Mouse (Mus musculus) forebrain, embryonic 15.5 days (tissue): ENCODE results near the gene Cyp2f2. TPM values are rescaled to one million over a fixed set of nuclear protein-coding genes. Genes with fewer than 3 reads are reported as not detected.

Source experiments
- ATAC-seq: fragments of 200-750 bp; cut with Nextera tagmentation; replicated peaks from 2 replicates; pipeline ENCODE4 v1.8.0; 2017; ENCODE audit warnings: mild to moderate bottlenecking, moderate TSS enrichment, moderate library complexity
- H3K27ac ChIP-seq: fragments of 300-500 bp; sonication (generic); replicated peaks from 2 replicates; pipeline ENCODE4 v1.5.1; 2015; ENCODE audit warnings: mild to moderate bottlenecking, inconsistent platforms
- H3K27me3 ChIP-seq: fragments of 300-500 bp; sonication (generic); 2 replicates; pipeline ENCODE4 v1.6.1; 2015; ENCODE audit warnings: inconsistent platforms
- H3K36me3 ChIP-seq: fragments of 300-500 bp; sonication (generic); 2 replicates; pipeline ENCODE4 v1.6.1; 2015; ENCODE audit warnings: mild to moderate bottlenecking, inconsistent platforms
- H3K4me1 ChIP-seq: fragments of 300-500 bp; sonication (generic); 2 replicates; pipeline ENCODE4 v1.6.1; 2015; ENCODE audit warnings: inconsistent platforms
- H3K4me2 ChIP-seq: fragments of 300-500 bp; sonication (generic); replicated peaks from 2 replicates; pipeline ENCODE4 v1.6.1; 2015; ENCODE audit warnings: mild to moderate bottlenecking, inconsistent platforms
- H3K4me3 ChIP-seq: fragments of 300-500 bp; sonication (generic); 2 replicates; pipeline ENCODE4 v1.5.1; 2015; ENCODE audit warnings: mild to moderate bottlenecking, inconsistent platforms
- H3K9ac ChIP-seq: fragments of 300-500 bp; sonication (generic); replicated peaks from 2 replicates; pipeline ENCODE4 v1.6.1; 2015; ENCODE audit warnings: mild to moderate bottlenecking, inconsistent platforms
- H3K9me3 ChIP-seq: fragments of 300-500 bp; sonication (generic); 2 replicates; pipeline ENCODE4 v1.6.1; 2016; ENCODE audit warnings: inconsistent platforms
- WGBS: fragments of 180-500 bp; shearing (Covaris S2); methylation state at CpG from one replicate; pipeline ENCODE4 v1.1.7; 2015; ENCODE audit warnings: mixed read lengths; 5-methylcytosine and 5-hydroxymethylcytosine counted together
- polyA plus RNA-seq: library from polyadenylated mRNA; unstranded; fragments of >200 nt; fragmentation: Nextera tagmentation; extraction: Ambion mirVana; gene quantifications from 2 replicates; pipeline ENCODE4 v1.2.1, GENCODE M21; 2015

Cyp2f2 gene
- polyA plus RNA-seq, 1 experiment from 2014 or later = not detected

- no peak overlapping the region for H3K9ac ChIP-seq
- H3K4me1 ChIP-seq = peaks cover 48% of the 10 kb centered on the region
- no peaks in the 10 kb centered on the region for H3K9me3 ChIP-seq
- H3K27me3 ChIP-seq = no peaks in the 10 kb centered on the region
- ATAC-seq = no peak
- H3K4me2 ChIP-seq = no peak overlapping the region
- WGBS = 96% methylated on average over 6 of the region's 6 CpGs
- H3K27ac ChIP-seq = no peak overlapping the region
- H3K4me3 ChIP-seq = no peak overlapping the region
- H3K36me3 ChIP-seq = peaks cover 31% of the 10 kb centered on the region
These were observed 39.5 kb downstream of the Cyp2f2 start for GRCm38 (mm10) chr7:27159256-27159655.

GRCm38 (mm10) chr7:27159882-27160281, 40.2 kb downstream of the Cyp2f2 start:
- Histone ChIP-seq H3K9me3 (no peaks in the 10 kb centered on the region), H3K4me2 (0 out of 2 replicates have a peak overlapping the region, but pooled peaks have one; percentile 1), H3K9ac (no peak overlapping the region), H3K27me3 (no peaks in the 10 kb centered on the region), H3K36me3 (peaks cover 34% of the 10 kb centered on the region), H3K27ac (no peak overlapping the region; the same call in 1 of the 2 replicates), H3K4me1 (peaks cover 54% of the 10 kb centered on the region), H3K4me3 (no peak overlapping the region)
- ATAC-seq = peak; percentile 91
- WGBS = 15% methylated on average over 8 of the region's 8 CpGs

GRCm38 (mm10) chr7:27160921-27161320, 41.2 kb downstream of the Cyp2f2 start:
- Histone ChIP-seq H3K9ac (no peak overlapping the region; the same call in 1 of the 2 replicates), H3K36me3 (peaks cover 34% of the 10 kb centered on the region), H3K4me2 (no peak overlapping the region), H3K4me1 (peaks cover 63% of the 10 kb centered on the region), H3K9me3 (no peaks in the 10 kb centered on the region), H3K27ac (no peak overlapping the region), H3K27me3 (no peaks in the 10 kb centered on the region), H3K4me3 (no peak overlapping the region)
- 88% methylated on average over 3 of the region's 3 CpGs for WGBS
- ATAC-seq = no peak

- peaks cover 34% of the 10 kb centered on the region for H3K36me3 ChIP-seq
- peaks cover 63% of the 10 kb centered on the region for H3K4me1 ChIP-seq
- no peak for ATAC-seq
- no peaks in the 10 kb centered on the region for H3K9me3 ChIP-seq
- WGBS = 87% methylated on average over 4 of the region's 4 CpGs
- no peak overlapping the region for H3K4me3 ChIP-seq
- H3K9ac ChIP-seq = no peak overlapping the region
- no peak overlapping the region for H3K27ac ChIP-seq
- H3K27me3 ChIP-seq = no peaks in the 10 kb centered on the region
- H3K4me2 ChIP-seq = no peak overlapping the region
These were observed 42.0 kb downstream of the Cyp2f2 start for GRCm38 (mm10) chr7:27161744-27162143.

GRCm38 (mm10) chr7:27162780-27163449, 43.2 kb downstream of the Cyp2f2 start:
- Histone ChIP-seq H3K9ac (peak overlapping the region; percentile 7; the same call in 1 of the 2 replicates), H3K9me3 (no peaks in the 10 kb centered on the region), H3K4me2 (peak overlapping the region; percentile 85), H3K4me1 (peaks cover 70% of the 10 kb centered on the region), H3K27ac (no peak overlapping the region), H3K36me3 (peaks cover 26% of the 10 kb centered on the region), H3K4me3 (no peak overlapping the region), H3K27me3 (no peaks in the 10 kb centered on the region)
- WGBS = 93% methylated on average over 5 of the region's 5 CpGs
- ATAC-seq = no peak

GRCm38 (mm10) chr7:27163450-27163805, 43.7 kb downstream of the Cyp2f2 start:
- no peak overlapping the region for H3K27ac ChIP-seq
- peaks cover 21% of the 10 kb centered on the region for H3K36me3 ChIP-seq
- peak overlapping the region; percentile 7 for H3K9ac ChIP-seq
- 0 out of 2 replicates have a peak overlapping the region, but pooled peaks have one; percentile 90 for H3K4me3 ChIP-seq
- H3K27me3 ChIP-seq = no peaks in the 10 kb centered on the region
- H3K4me2 ChIP-seq = peak overlapping the region; percentile 85
- 86% methylated on average over 5 of the region's 5 CpGs for WGBS
- H3K4me1 ChIP-seq = peaks cover 70% of the 10 kb centered on the region
- no peak for ATAC-seq
- H3K9me3 ChIP-seq = no peaks in the 10 kb centered on the region

GRCm38 (mm10) chr7:27164112-27164947, 44.6 kb downstream of the Cyp2f2 start:
- peak overlapping the region; percentile 90 for H3K4me3 ChIP-seq
- H3K4me2 ChIP-seq = peak overlapping the region; percentile 85
- 83% methylated on average over 33 of the region's 33 CpGs for WGBS
- H3K4me1 ChIP-seq = peaks cover 70% of the 10 kb centered on the region
- ATAC-seq = no peak
- H3K9me3 ChIP-seq = no peaks in the 10 kb centered on the region
- H3K36me3 ChIP-seq = peaks cover 12% of the 10 kb centered on the region; the same call in 1 of the 2 replicates
- H3K9ac ChIP-seq = peak overlapping the region; percentile 86
- H3K27me3 ChIP-seq = no peaks in the 10 kb centered on the region
- H3K27ac ChIP-seq = no peak overlapping the region

GRCm38 (mm10) chr7:27165007-27165655, 45.4 kb downstream of the Cyp2f2 start:
- peaks cover 11% of the 10 kb centered on the region; the same call in 1 of the 2 replicates for H3K36me3 ChIP-seq
- peak overlapping the region; percentile 90 for H3K4me3 ChIP-seq
- no peaks in the 10 kb centered on the region for H3K27me3 ChIP-seq
- peaks cover 63% of the 10 kb centered on the region for H3K4me1 ChIP-seq
- peak overlapping the region; percentile 86 for H3K9ac ChIP-seq
- 0 out of 2 replicates have a peak, but pooled peaks have one; percentile 5 for ATAC-seq
- H3K4me2 ChIP-seq = peak overlapping the region; percentile 85
- no peaks in the 10 kb centered on the region for H3K9me3 ChIP-seq
- H3K27ac ChIP-seq = peak overlapping the region; percentile 97
- 74% methylated on average over 23 of the region's 23 CpGs for WGBS

GRCm38 (mm10) chr7:27165696-27166095, 46.0 kb downstream of the Cyp2f2 start:
- 4% methylated on average over 8 of the region's 8 CpGs for WGBS
- Histone ChIP-seq H3K27me3 (no peaks in the 10 kb centered on the region), H3K4me2 (peak overlapping the region; percentile 85), H3K9ac (peak overlapping the region; percentile 86), H3K4me3 (peak overlapping the region; percentile 90), H3K4me1 (peaks cover 58% of the 10 kb centered on the region), H3K36me3 (peaks cover 11% of the 10 kb centered on the region; the same call in 1 of the 2 replicates), H3K9me3 (no peaks in the 10 kb centered on the region), H3K27ac (peak overlapping the region; percentile 97)
- 0 out of 2 replicates have a peak, but pooled peaks have one; percentile 5 for ATAC-seq

GRCm38 (mm10) chr7:27166229-27166613, 46.5 kb downstream of the Cyp2f2 start:
- peaks cover 11% of the 10 kb centered on the region; the same call in 1 of the 2 replicates for H3K36me3 ChIP-seq
- peak overlapping the region; percentile 97 for H3K27ac ChIP-seq
- H3K9ac ChIP-seq = peak overlapping the region; percentile 86
- H3K27me3 ChIP-seq = no peaks in the 10 kb centered on the region
- H3K4me1 ChIP-seq = peaks cover 52% of the 10 kb centered on the region
- WGBS = under 1% methylated on average over 42 of the region's 43 CpGs
- H3K9me3 ChIP-seq = no peaks in the 10 kb centered on the region
- H3K4me2 ChIP-seq = peak overlapping the region; percentile 85
- ATAC-seq = peak; percentile 58
- H3K4me3 ChIP-seq = peak overlapping the region; percentile 90

- Histone ChIP-seq H3K36me3 (peaks cover 11% of the 10 kb centered on the region), H3K9ac (peak within 1 kb of the TSS; percentile 86), H3K9me3 (no peaks in the 10 kb centered on the region), H3K4me3 (peak within 1 kb of the TSS; percentile 90), H3K4me1 (peaks cover 47% of the 10 kb centered on the region), H3K27ac (peak within 1 kb of the TSS; percentile 97), H3K27me3 (no peaks in the 10 kb centered on the region), H3K4me2 (peak within 1 kb of the TSS; percentile 85)
- ATAC-seq = peak; percentile 81
- 1% methylated on average over 60 of the region's 61 CpGs for WGBS
These were observed 47.1 kb downstream of the Cyp2f2 start, which contains the start of gene Egln2 for GRCm38 (mm10) chr7:27166614-27167474. Gene Egln2, minus strand, starts transcription at chr7:27166802.
